Mouse (Mus musculus) small intestine, adult 2 months (tissue): ENCODE measurements at regions not wholly inside any gene's neighbourhood (a gene's known extent, or its start where the extent isn't known, plus 50 kb on each side); places are given as distances from the start of the nearest gene placed in this dataset.

ENCODE experiments used
- CTCF ChIP-seq: fragments of 200-500 bp; IDR thresholded peaks from 2 replicates; pipeline ENCODE4 v1.5.1; 2012; ENCODE audit warnings: low read depth, mild to moderate bottlenecking, control low read depth, inconsistent platforms, low read length, moderate library complexity, mixed read lengths; ENCODE audit not compliant: insufficient replicate concordance, insufficient read length; ENCODE audit errors: extremely low read depth
- POLR2A ChIP-seq: fragments of 200-500 bp; IDR thresholded peaks from 2 replicates; pipeline ENCODE4 v1.6.1; 2012; ENCODE audit warnings: low read depth, mild to moderate bottlenecking, control low read depth, inconsistent platforms, low read length, moderate library complexity

DNA sequence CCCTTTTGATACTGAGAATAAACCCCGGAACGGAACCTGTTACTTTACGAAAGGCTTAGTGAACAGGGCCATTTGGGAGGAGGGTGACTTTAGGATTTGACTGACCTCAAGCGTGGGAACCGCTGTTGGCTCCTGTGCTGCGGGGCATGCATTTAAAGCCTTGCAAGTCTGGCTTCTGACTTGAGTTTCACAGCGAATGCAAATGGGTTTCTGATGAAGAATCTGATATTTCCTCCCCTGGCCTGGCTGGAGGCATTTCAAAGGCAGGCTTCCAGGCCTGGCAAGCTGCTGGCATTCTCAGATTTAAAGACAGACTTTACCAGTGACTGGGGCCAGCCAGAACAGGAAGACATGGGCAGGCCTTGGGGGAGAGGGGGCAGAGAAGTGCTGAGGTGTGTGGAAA, 413.6 kb upstream of the Mki67 start:
- TF ChIP-seq CTCF (no peak), POLR2A (no peak)
